Mouse (Mus musculus): ENCODE measurements at regions not wholly inside any gene's neighbourhood (a gene's known extent, or its start where the extent isn't known, plus 50 kb on each side); places are given as distances from the start of the nearest gene placed in this dataset.

DNA sequence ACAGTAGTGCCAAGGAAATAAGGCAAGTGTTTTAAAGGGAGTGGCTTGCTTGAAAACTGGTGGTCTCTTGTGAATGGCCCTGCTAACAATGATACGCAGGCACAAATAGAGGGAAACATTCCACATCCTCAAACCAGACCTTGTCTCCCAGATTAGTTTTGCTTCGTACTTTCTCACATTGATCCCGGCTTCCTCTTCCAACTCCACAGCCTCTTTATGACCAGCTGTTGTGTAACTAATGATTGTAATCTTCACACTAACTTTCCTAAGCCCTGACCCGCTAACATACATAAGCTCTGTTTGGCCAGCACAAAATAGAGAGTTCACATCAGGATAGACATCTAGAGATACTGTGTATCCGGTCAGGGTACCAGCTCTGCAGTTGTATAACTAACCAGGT, 116.3 kb upstream of the Arhgap28 start:
- no peak for TF ChIP-seq CTCF (IDR thresholded peaks at IDR 0.05; ENCODE audit: low read depth)
- TF ChIP-seq EP300 (optimal IDR thresholded peaks at IDR 0.05): no peak

All from stomach, postnatal 0 days (tissue).